Mouse (Mus musculus): ENCODE results near the gene Olfr460. TPM values are rescaled to one million over a fixed set of nuclear protein-coding genes. Genes with fewer than 3 reads are reported as not detected.
"Not testable (repeated sequence)": the region's sequence is repeated elsewhere in the genome, so short reads cannot be mapped to it uniquely, and the experiment has no call there.

Gene Olfr460
- not detected in 2 replicates for total RNA-seq (2017)

DNA sequence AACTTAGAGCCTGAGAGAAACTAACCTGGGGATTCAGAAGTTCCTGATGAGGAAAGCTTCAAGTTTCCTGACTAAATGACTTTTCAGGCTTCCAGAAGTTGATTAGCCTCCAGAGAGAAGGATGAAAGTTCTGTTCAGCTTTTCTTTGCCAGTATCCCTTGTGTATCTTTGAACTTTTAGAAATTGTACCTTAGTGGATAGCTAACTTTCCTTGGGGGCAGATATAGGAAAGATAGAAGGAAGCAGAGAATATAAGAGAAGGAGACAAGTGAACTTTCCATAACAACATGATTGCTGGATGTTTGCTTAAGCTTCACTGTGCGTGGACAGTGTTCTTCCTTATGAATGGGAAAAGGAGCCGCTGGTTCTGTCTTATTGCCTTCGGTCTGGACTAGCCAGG is at the start of gene Olfr460:
TSS of gene Olfr460 (plus strand) at position 301 of the 400 bp plus-strand sequence.
- no peak for ATAC-seq (ENCODE audit: extremely low read depth, insufficient number of reproducible peaks, low FRiP score, poor library complexity, severe bottlenecking)

DNA sequence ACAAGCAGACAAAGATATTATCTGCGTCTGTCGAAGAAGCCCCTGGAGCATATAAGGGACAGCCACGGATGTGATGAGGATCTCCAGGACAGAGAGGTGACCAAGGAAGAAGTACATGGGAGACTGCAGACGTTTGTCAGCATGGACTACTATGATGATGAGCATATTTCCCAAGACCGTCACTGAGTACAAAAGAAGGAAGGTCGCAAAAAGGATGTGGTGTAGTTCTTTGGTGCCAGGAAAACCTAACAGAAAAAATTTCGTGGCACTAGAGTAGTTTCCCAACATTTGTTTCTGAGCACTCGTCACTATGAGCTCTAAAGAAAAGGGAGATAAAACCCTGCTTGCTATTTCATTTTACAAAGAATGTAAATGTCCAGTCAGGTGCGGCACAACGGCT is 24.6 kb upstream of the Olfr460 start:
- ATAC-seq (ENCODE audit: extremely low read depth, insufficient number of reproducible peaks, low FRiP score, poor library complexity, severe bottlenecking), result no peak

- ATAC-seq (ENCODE audit: extremely low read depth, insufficient number of reproducible peaks, low FRiP score, poor library complexity, severe bottlenecking), result no peak
Observed at GRCm38 (mm10) chr6:40554950-40555349, 14.3 kb upstream of the Olfr460 start, which contains the start of gene Olfr461. TSS of gene Olfr461 (minus strand) at chr6:40555050.

DNA sequence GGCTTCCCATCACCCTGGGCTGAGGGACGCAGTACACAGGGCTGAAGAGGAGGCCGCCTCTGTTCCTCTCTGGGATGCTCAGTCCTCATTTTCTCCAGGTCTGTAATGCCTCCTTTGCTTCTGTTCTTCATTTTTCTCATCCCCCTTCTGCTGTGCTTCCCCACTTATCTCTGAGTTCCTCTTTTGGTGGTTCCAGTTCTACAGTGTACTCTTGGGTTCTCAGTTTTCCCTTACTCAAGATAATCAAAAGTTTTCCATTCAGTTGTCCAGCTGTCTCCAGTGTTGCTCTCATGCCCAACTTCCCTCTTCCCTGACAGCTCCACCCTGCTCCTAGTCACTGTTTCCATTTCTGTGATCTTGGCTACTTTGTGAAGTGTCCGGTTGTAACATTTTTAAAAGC is 4.3 kb downstream of the Olfr460 start:
- ATAC-seq (ENCODE audit: extremely low read depth, insufficient number of reproducible peaks, low FRiP score, poor library complexity, severe bottlenecking), result peak; percentile 36; the same call in 1 of the 2 replicates

GRCm38 (mm10) chr6:40576305-40576704 is 7.0 kb downstream of the Olfr460 start:
- ATAC-seq (ENCODE audit: extremely low read depth, insufficient number of reproducible peaks, low FRiP score, poor library complexity, severe bottlenecking), result peak; percentile 87

DNA sequence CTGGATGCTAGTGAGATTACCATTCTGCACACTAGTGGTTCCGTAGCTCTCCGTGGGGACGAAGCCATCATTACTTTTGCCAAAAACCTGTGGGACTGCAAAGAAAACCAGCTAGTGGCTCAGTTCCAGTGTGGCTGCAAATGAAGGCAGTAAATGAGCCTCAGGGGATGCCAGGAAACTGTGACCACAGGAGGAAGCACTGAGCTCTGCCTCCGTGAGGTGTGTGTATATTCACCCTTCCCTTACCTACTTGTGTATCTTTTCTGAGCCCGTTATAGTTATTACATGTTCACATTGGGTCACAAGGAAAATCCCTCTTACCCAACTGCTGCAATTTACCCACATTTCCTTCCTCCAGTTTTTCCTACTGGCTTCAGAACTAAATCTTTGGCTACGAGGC is 15.0 kb downstream of the Olfr460 start:
- ATAC-seq (ENCODE audit: extremely low read depth, insufficient number of reproducible peaks, low FRiP score, poor library complexity, severe bottlenecking), result peak; percentile 58

- peak; percentile 41; the same call in 1 of the 2 replicates for ATAC-seq (ENCODE audit: extremely low read depth, insufficient number of reproducible peaks, low FRiP score, poor library complexity, severe bottlenecking)
Observed at GRCm38 (mm10) chr6:40585645-40586044, 16.4 kb downstream of the Olfr460 start, which contains the start of gene Clec5a. TSS of gene Clec5a (minus strand) at chr6:40585821.

- ATAC-seq (ENCODE audit: extremely low read depth, insufficient number of reproducible peaks, low FRiP score, poor library complexity, severe bottlenecking), result no peak
Observed at GRCm38 (mm10) chr6:40588346-40588745, 19.1 kb downstream of the Olfr460 start.

- peak; percentile 95 for ATAC-seq (ENCODE audit: extremely low read depth, insufficient number of reproducible peaks, low FRiP score, poor library complexity, severe bottlenecking)
Observed at GRCm38 (mm10) chr6:40594804-40595550, 25.7 kb downstream of the Olfr460 start.

DNA sequence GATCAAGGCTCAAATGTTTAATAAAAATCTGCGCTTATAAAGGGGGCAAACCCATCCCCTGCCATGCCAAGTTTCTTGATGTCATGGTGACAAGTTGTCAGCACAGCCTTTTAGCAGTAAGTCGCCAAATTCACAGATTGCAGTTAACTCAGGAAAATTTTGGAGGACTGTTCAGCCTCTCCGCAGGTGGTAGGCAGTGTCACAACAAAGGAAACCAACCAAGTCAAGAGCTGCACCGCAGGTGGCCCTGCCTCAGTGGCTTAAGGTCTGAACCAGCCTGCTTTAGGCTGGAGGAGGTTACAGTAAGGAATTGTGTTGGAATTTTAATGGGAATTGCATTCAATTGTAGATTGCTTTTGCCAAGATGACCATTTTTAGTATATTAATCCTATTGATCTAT is 29.3 kb downstream of the Olfr460 start:
- not testable (repeated sequence) for ATAC-seq (ENCODE audit: extremely low read depth, insufficient number of reproducible peaks, low FRiP score, poor library complexity, severe bottlenecking)

DNA sequence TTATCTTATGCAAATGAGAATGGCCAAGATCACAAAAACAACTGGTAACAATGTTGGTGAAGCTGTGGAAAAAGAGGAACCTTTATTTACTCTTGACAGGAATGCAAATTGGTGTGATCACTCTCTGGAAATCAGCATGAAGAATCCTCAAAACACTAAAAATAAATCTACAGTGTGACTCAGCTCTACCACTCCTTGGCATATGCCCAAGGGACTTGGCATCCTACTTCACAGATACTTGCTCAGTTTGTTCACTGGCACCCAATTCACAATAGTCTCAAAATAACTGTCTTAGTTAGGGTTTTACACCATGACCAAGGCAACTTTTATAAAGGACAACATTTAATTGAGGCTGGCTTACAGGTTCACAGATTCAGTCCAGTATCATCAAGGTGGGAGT is 38.1 kb downstream of the Olfr460 start:
- no peak for ATAC-seq (ENCODE audit: extremely low read depth, insufficient number of reproducible peaks, low FRiP score, poor library complexity, severe bottlenecking)

- ATAC-seq (ENCODE audit: extremely low read depth, insufficient number of reproducible peaks, low FRiP score, poor library complexity, severe bottlenecking), result no peak
Observed at GRCm38 (mm10) chr6:40610244-40610643, 41.0 kb downstream of the Olfr460 start.

GRCm38 (mm10) chr6:40613260-40613852 is 44.1 kb downstream of the Olfr460 start, which contains the start of gene Tas2r138:
TSS of gene Tas2r138 (minus strand) at chr6:40613310.
- ATAC-seq (ENCODE audit: extremely low read depth, insufficient number of reproducible peaks, low FRiP score, poor library complexity, severe bottlenecking), result no peak

DNA sequence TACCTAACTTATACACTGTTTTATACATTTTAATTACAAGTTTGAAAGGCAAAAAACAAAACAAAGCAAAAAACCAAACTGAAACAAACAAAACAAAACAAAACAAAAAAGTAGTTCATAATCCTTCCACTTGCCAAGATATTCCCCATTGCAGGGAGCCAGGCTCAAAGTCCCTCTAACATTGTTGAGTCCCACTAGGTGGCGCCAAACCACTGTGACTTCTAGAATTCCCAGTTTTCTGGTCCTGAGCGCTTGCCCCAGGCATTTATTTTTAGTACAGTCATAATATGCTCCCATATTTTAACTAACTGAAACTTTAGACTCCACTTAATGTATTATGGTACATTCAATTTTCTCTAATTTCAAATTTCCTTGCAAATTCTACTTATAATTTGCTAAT is 48.7 kb downstream of the Olfr460 start:
- ATAC-seq (ENCODE audit: extremely low read depth, insufficient number of reproducible peaks, low FRiP score, poor library complexity, severe bottlenecking), result 0 out of 2 replicates have a peak, but pooled peaks have one; percentile 44

Other genes starting within 250 kb of the Olfr460 start
- 17.1 and 19.7 TPM in 2 replicates for gene Agk, start 244.3 kb upstream of the Olfr460 start, total RNA-seq (2017)
- 16.8 and 18.5 TPM in 2 replicates for gene E330009J07Rik, start 133.4 kb upstream of the Olfr460 start, total RNA-seq (2017)
- not detected in 2 replicates for gene Wee2, start 130.4 kb upstream of the Olfr460 start, total RNA-seq (2017)
- 68.6 and 69.5 TPM in 2 replicates for gene Ssbp1, start 98.1 kb upstream of the Olfr460 start, total RNA-seq (2017)
- gene Tas2r137, start 78.3 kb upstream of the Olfr460 start, total RNA-seq (2017), result 0.58 and 0.74 TPM in 2 replicates
- not detected in 2 replicates for gene Tas2r108, start 76.0 kb upstream of the Olfr460 start, total RNA-seq (2017)
- gene Prss37, start 50.0 kb upstream of the Olfr460 start, total RNA-seq (2017), result not detected in 2 replicates
- gene Olfr461, start 14.4 kb upstream of the Olfr460 start, total RNA-seq (2017), result not detected in 2 replicates
- 84.5 and 85.2 TPM in 2 replicates for gene Clec5a, start 16.3 kb downstream of the Olfr460 start, total RNA-seq (2017)
- not detected in 2 replicates for gene Tas2r138, start 43.8 kb downstream of the Olfr460 start, total RNA-seq (2017)
- 73.4 and 107 TPM in 2 replicates for gene Mgam, start 59.3 kb downstream of the Olfr460 start, total RNA-seq (2017)

All from neutrophil, adult 5-6 weeks (primary cell).